Mouse (Mus musculus) frontal cortex, postnatal 36 days (tissue): ENCODE measurements around the gene Cope.
A peak's percentile ranks its signal among the peaks of the same experiment; 100 is the strongest.

Source experiments
- DNase-seq, 2 experiments: peaks; one replicate each; pipeline ENCODE4 v3.0.0; 2022; ENCODE audit warnings: low spot score in 2 of 2

Cope gene

GRCm38 (mm10) chr8:70302358-70302890 is at the start of gene Cope, which contains the start of gene Ddx49:
Gene Cope, plus strand, starts transcription at chr8:70302518.
Gene Ddx49, minus strand, starts transcription at chr8:70302489.
- peak; percentile 98 for DNase-seq

DNA sequence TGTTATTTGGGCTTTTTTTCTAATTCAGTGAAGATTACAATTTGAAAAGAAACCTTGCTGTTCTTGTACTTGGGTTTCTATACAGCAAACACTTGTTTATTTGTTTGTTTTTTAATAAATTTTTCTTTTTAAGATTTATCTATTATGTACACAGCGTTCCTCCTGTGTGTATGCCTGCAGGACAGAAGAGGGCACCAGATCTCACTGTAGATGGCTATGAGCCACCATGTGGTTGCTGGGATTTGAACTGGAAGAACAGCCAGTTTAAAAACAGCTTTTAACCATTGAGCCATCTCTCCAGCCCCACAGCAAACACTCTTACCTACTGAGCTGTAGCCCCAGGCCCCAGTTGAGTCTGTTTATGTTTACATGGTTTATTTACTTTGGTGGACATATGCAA is 47.7 kb upstream of the Cope start:
- DNase-seq, result no peak

- DNase-seq, result no peak
Observed at GRCm38 (mm10) chr8:70257456-70257855, 44.9 kb upstream of the Cope start.

DNA sequence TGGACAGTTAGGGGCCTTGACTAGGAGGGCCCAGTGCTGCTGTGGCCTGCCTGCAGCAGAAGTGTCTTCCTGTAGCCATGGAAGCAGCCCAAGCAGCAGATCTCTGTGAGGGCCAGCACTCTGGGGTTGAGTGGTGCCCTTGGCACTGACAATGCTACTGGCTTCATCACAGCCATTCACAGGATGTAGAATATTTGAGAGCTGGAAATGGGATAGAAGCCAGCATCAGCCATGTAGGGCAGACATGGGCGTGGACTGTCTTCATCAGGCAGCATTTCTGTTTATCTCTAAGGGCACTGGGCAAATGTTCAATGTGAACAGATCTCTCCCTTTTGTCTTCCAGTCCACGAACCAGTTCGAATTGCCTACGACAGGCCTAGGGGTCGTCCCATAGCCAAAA is 43.7 kb upstream of the Cope start:
- DNase-seq, result no peak

DNA sequence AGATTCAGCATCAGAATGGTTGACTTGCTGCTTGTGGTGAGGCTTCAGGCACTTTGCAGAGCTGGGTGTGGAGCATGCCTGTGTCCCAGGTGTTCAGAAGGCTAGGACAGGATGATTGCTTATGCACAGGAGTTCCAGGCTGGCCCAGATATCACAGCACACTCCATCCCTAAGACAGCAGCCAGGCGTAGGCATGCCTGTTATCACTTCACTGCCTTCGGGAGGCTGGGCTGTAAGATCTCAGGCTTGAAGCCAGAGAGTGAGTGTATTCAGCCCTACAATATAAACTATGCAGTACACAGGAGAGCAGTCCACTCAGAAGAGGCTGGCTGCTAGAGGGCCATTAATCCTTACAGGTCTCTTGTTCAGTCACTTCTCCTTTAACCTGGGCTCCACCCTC is 43.3 kb upstream of the Cope start:
- no peak for DNase-seq

DNA sequence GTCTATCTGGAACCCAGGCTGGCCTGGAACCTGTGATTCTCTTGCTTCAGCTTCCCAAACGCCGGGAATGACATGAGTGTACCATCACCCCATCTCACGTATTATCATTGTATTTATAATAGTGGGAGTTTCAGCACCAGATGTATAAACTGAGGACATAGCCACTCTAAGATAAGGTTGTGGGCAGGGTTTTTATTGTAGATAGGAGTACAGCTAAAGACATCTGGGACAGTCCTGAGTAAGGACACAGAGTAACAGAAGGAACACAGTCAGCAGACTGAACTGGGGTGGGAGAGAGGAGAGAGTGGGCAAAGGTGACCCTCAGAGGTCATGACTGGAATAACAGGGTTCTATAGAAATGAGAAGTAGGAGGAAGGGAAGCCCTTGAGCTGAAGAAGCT is 34.6 kb upstream of the Cope start:
- no peak for DNase-seq

GRCm38 (mm10) chr8:70268311-70268710 is 34.0 kb upstream of the Cope start:
- DNase-seq, result no peak

- peak; percentile 42 to 53 for DNase-seq
Observed at GRCm38 (mm10) chr8:70268799-70269565, 33.3 kb upstream of the Cope start.

- no peak for DNase-seq
Observed at GRCm38 (mm10) chr8:70272949-70273348, 29.4 kb upstream of the Cope start.

- DNase-seq, result no peak
Observed at GRCm38 (mm10) chr8:70274350-70274749, 28.0 kb upstream of the Cope start.

- DNase-seq, result no peak
Observed at GRCm38 (mm10) chr8:70276476-70276875, 25.8 kb upstream of the Cope start.

GRCm38 (mm10) chr8:70278175-70278574 is 24.1 kb upstream of the Cope start:
- DNase-seq, result peak; percentile 38 to 51

GRCm38 (mm10) chr8:70279266-70279665 is 23.1 kb upstream of the Cope start:
- DNase-seq, result no peak

GRCm38 (mm10) chr8:70281001-70281400 is 21.3 kb upstream of the Cope start:
- DNase-seq, result no peak

- DNase-seq, result peak; percentile 65
Observed at GRCm38 (mm10) chr8:70282603-70283135, 19.6 kb upstream of the Cope start, which contains the start of gene Homer3. Gene Homer3, plus strand, starts transcription at chr8:70282827.

DNA sequence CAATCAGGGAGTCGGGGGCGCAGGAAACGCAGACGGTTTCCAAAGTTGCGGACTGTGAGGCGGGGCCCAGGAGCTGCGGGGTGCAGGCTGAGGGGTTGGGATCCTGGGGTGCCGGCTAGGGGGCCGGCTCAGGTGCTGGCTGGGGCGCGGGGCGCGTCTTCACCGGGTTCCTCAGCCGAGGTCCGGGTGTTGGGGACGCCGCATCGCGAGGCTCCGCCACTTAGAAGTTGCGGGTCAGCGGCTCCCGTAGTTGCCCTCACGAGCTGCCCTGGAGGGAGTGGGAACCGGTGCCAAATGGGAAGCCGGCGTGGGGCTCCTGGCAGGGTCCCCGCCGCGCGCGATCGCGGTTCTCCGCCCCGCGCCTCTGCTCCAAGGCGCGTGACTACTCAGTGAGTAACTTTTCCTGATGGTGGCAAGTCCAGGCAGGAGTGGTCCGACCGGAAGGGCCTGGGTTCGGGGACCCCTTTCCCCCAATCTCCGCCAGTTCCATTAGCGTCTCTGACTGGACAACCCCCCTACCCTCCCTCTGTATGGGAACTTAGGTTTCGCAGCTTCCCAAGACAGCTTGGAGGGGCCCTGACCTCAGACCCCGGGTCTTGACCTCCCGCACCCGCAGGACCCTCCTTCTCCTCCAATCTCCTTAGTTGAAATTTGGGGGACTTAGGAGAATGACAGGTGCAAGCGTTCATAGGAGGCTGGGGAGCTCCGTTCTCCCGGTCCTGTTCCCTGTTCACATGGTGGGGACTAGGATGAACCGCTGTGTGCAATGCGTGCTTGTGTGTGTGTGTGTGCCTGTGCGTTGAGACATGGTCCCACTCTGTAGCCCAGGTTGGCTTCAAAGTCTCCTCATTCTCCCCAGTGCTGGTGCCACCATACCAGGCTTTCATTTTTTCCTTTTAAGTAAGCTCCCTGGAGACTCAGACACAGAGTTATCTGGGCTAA is 18.9 kb upstream of the Cope start:
- no peak for DNase-seq

GRCm38 (mm10) chr8:70284421-70284820 is 17.9 kb upstream of the Cope start:
- DNase-seq, result no peak

- no peak for DNase-seq
Observed at GRCm38 (mm10) chr8:70285304-70285703, 17.0 kb upstream of the Cope start.

DNA sequence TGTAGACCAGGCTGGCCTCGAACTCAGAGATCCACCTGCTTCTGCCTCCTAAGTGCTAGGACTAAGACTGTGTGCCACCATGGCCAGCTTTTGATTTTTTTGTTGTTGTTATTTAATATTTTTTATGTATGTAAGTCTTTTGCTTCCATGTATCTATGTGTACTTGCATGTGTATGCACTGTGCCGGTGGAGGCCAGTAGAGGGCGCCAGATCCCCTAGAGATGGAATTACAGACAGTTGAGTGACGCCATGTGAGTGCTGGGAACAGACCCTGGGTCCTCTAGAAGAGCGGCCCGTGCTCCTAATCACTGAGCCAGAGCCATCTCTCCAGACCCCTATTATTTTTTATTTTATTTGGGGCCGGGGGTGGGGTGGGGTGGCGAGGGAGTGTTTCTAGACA is 15.6 kb upstream of the Cope start:
- DNase-seq, result no peak

GRCm38 (mm10) chr8:70293988-70294405 is 8.3 kb upstream of the Cope start:
- no peak for DNase-seq

- DNase-seq, result no peak
Observed at GRCm38 (mm10) chr8:70300881-70301280, 1.4 kb upstream of the Cope start.

DNA sequence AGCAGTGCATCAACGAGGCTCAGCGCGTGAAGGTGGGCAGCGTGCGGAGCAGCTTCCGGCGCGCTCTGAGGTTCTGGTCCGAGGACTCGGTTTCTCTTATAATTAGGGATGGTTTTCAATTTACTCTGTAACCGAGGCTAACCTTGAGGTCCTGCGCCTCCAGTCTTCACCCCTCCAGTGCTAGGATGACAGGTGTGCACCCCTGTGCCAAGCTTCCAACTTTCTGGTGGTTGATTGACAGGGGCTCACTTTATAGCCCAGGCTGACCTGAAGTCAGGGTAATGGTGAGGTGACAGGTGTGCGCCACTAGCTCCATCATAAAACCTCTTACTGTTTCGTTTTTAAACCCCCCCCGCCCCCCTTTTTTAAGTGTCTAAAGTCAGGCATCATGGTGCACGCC is 583 bp downstream of the Cope start:
- DNase-seq, result no peak
